Mouse (Mus musculus) MEL (cell line): ENCODE measurements around the gene Vsx1.

Source experiments
- CHD1 ChIP-seq: IDR thresholded peaks from 2 replicates; pipeline ENCODE4 v1.6.1; 2012; ENCODE audit warnings: low read depth, mild to moderate bottlenecking, inconsistent platforms, low read length, improper control_type of control experiment
- CTCF ChIP-seq, 3 experiments: IDR thresholded peaks in 2 of 3; conservative IDR thresholded peaks in 1 of 3; 2 replicates each; pipeline ENCODE4 v1.5.1; 2011 to 2012; ENCODE audit warnings: low read length in 3 of 3, low read depth in 2 of 3, mild to moderate bottlenecking in 2 of 3, improper control_type of control experiment in 1 of 3, inconsistent platforms in 1 of 3, mixed read lengths in 1 of 3, moderate library complexity in 1 of 3; ENCODE audit not compliant: control insufficient read depth in 1 of 3, insufficient read depth in 1 of 3, poor library complexity in 1 of 3, severe bottlenecking in 1 of 3
- POLR2A ChIP-seq, 2 experiments: IDR thresholded peaks; 2 replicates each; pipeline ENCODE4 v1.6.1; 2011 to 2012; ENCODE audit warnings: low read length in 2 of 2, mild to moderate bottlenecking in 2 of 2, control low read depth in 1 of 2, improper control_type of control experiment in 1 of 2, low read depth in 1 of 2, moderate library complexity in 1 of 2; ENCODE audit not compliant: control insufficient read depth in 1 of 2, insufficient read depth in 1 of 2, poor library complexity in 1 of 2
- TBP ChIP-seq: IDR thresholded peaks from 2 replicates; pipeline ENCODE4 v1.8.0; 2011; ENCODE audit warnings: low read depth, low read length, improper control_type of control experiment
- TCF12 ChIP-seq: IDR thresholded peaks from 2 replicates; pipeline ENCODE4 v1.6.1; 2014; ENCODE audit warnings: low read depth, mild to moderate bottlenecking, inconsistent platforms, low read length, improper control_type of control experiment, moderate library complexity

- no peak for TF ChIP-seq CTCF (IDR thresholded peaks at IDR 0.05 in 2 of 3, conservative IDR thresholded peaks at IDR 0.05 in 1 of 3; ENCODE audit: control insufficient read depth in 1 of 3, insufficient read depth in 1 of 3, low read depth in 2 of 3, low read length in 3 of 3, poor library complexity in 1 of 3, severe bottlenecking in 1 of 3)
- no peak for TF ChIP-seq TCF12
- TF ChIP-seq TBP, result no peak
- no peak for TF ChIP-seq CHD1
- no peak for TF ChIP-seq POLR2A (IDR thresholded peaks at IDR 0.05; ENCODE audit: control insufficient read depth in 1 of 2, insufficient read depth in 1 of 2, low read depth in 1 of 2, low read length in 2 of 2, poor library complexity in 1 of 2)
Measured at GRCm38 (mm10) chr2:150656975-150657768, 32.0 kb downstream of the Vsx1 start.
